Mouse (Mus musculus): ENCODE results near the gene St6galnac3. TPM values are rescaled to one million over a fixed set of nuclear protein-coding genes. Genes with fewer than 3 reads are reported as not detected.

Gene St6galnac3
- polyA plus RNA-seq, 1 experiment from 2014 or later: 8.5 TPM

- no peak for ATAC-seq
- Histone ChIP-seq H3K27me3 (replicated peaks; ENCODE audit: control insufficient read depth, insufficient read depth, low read length) (no peaks in the 10 kb centered on the region), H3K9me3 (ENCODE audit: control insufficient read depth) (no peaks in the 10 kb centered on the region), H3K27ac (ENCODE audit: low read depth, low read length) (no peak overlapping the region), H3K9ac (ENCODE audit: low read depth, low read length) (no peak overlapping the region), H3K4me3 (ENCODE audit: low read depth, low read length) (no peak overlapping the region), H3K4me1 (replicated peaks; ENCODE audit: control insufficient read depth, insufficient read depth, low read length) (no peaks in the 10 kb centered on the region), H3K4me2 (replicated peaks; ENCODE audit: low read depth) (no peak overlapping the region), H3K36me3 (ENCODE audit: control insufficient read depth, insufficient read depth) (no peaks in the 10 kb centered on the region)
- 86% methylated on average over 9 of the region's 9 CpGs for WGBS
- TF ChIP-seq CTCF (IDR thresholded peaks at IDR 0.05; ENCODE audit: low read depth): no peak
Measured at GRCm38 (mm10) chr3:153409286-153409685, 315.7 kb downstream of the St6galnac3 start.

GRCm38 (mm10) chr3:153408361-153408760, 316.6 kb downstream of the St6galnac3 start:
- Histone ChIP-seq H3K27me3 (replicated peaks; ENCODE audit: control insufficient read depth, insufficient read depth, low read length) (no peaks in the 10 kb centered on the region), H3K36me3 (ENCODE audit: control insufficient read depth, insufficient read depth) (no peaks in the 10 kb centered on the region), H3K4me1 (replicated peaks; ENCODE audit: control insufficient read depth, insufficient read depth, low read length) (no peaks in the 10 kb centered on the region), H3K4me2 (replicated peaks; ENCODE audit: low read depth) (no peak overlapping the region), H3K9ac (ENCODE audit: low read depth, low read length) (no peak overlapping the region), H3K4me3 (ENCODE audit: low read depth, low read length) (no peak overlapping the region), H3K27ac (ENCODE audit: low read depth, low read length) (no peak overlapping the region), H3K9me3 (ENCODE audit: control insufficient read depth) (no peaks in the 10 kb centered on the region)
- WGBS: 90% methylated on average over 6 of the region's 6 CpGs
- ATAC-seq: no peak
- no peak for TF ChIP-seq CTCF (IDR thresholded peaks at IDR 0.05; ENCODE audit: low read depth)

- no peak for TF ChIP-seq CTCF (IDR thresholded peaks at IDR 0.05; ENCODE audit: low read depth)
- WGBS: 88% methylated on average over 6 of the region's 6 CpGs
- Histone ChIP-seq H3K4me1 (replicated peaks; ENCODE audit: control insufficient read depth, insufficient read depth, low read length) (no peaks in the 10 kb centered on the region), H3K27me3 (replicated peaks; ENCODE audit: control insufficient read depth, insufficient read depth, low read length) (no peaks in the 10 kb centered on the region), H3K36me3 (ENCODE audit: control insufficient read depth, insufficient read depth) (no peaks in the 10 kb centered on the region), H3K4me2 (replicated peaks; ENCODE audit: low read depth) (no peak overlapping the region), H3K27ac (ENCODE audit: low read depth, low read length) (no peak overlapping the region), H3K9me3 (ENCODE audit: control insufficient read depth) (no peaks in the 10 kb centered on the region), H3K9ac (ENCODE audit: low read depth, low read length) (no peak overlapping the region), H3K4me3 (ENCODE audit: low read depth, low read length) (no peak overlapping the region)
- no peak for ATAC-seq
Measured at GRCm38 (mm10) chr3:153407698-153408097, 317.3 kb downstream of the St6galnac3 start.

GRCm38 (mm10) chr3:153406858-153407257, 318.1 kb downstream of the St6galnac3 start:
- 76% methylated on average over 1 of the region's 1 CpGs for WGBS
- H3K4me1 ChIP-seq (replicated peaks; ENCODE audit: control insufficient read depth, insufficient read depth, low read length): no peaks in the 10 kb centered on the region
- ATAC-seq: no peak

GRCm38 (mm10) chr3:153406220-153406619, 318.8 kb downstream of the St6galnac3 start:
- ATAC-seq: no peak
- Histone ChIP-seq H3K9ac (ENCODE audit: low read depth, low read length) (no peak overlapping the region), H3K27me3 (replicated peaks; ENCODE audit: control insufficient read depth, insufficient read depth, low read length) (no peaks in the 10 kb centered on the region), H3K4me3 (ENCODE audit: low read depth, low read length) (no peak overlapping the region), H3K4me1 (replicated peaks; ENCODE audit: control insufficient read depth, insufficient read depth, low read length) (no peaks in the 10 kb centered on the region), H3K36me3 (ENCODE audit: control insufficient read depth, insufficient read depth) (no peaks in the 10 kb centered on the region), H3K27ac (ENCODE audit: low read depth, low read length) (no peak overlapping the region), H3K9me3 (ENCODE audit: control insufficient read depth) (no peaks in the 10 kb centered on the region), H3K4me2 (replicated peaks; ENCODE audit: low read depth) (no peak overlapping the region)
- TF ChIP-seq CTCF (IDR thresholded peaks at IDR 0.05; ENCODE audit: low read depth): no peak
- WGBS: 84% methylated on average over 4 of the region's 4 CpGs

More at GRCm38 (mm10) chr3:153406858-153407257, 318.1 kb downstream of the St6galnac3 start:
- Histone ChIP-seq H3K27me3 (replicated peaks; ENCODE audit: control insufficient read depth, insufficient read depth, low read length) (no peaks in the 10 kb centered on the region), H3K4me3 (ENCODE audit: low read depth, low read length) (no peak overlapping the region), H3K9me3 (ENCODE audit: control insufficient read depth) (no peaks in the 10 kb centered on the region), H3K36me3 (ENCODE audit: control insufficient read depth, insufficient read depth) (no peaks in the 10 kb centered on the region), H3K4me2 (replicated peaks; ENCODE audit: low read depth) (no peak overlapping the region), H3K9ac (ENCODE audit: low read depth, low read length) (no peak overlapping the region), H3K27ac (ENCODE audit: low read depth, low read length) (no peak overlapping the region)
- TF ChIP-seq CTCF (IDR thresholded peaks at IDR 0.05; ENCODE audit: low read depth): no peak

DNA sequence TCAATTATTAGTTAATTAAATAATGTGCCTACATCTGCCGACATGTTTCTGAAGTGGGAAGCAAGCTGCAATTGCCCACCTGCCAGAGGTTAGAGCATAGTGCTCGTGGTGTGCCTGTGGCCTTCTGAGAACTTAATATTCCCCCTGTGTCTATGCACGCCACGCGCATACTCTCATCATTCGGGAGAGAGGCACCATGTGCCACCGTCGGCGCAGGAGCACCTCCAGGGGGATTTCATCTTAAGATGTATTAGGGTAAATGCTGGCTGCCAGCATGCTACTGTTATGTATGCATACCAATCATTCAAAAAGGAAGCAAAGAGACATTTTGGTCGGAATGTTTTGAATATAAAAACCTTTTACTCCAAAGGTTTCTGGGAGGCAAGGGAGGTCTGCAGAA, 319.3 kb downstream of the St6galnac3 start:
- TF ChIP-seq CTCF (IDR thresholded peaks at IDR 0.05; ENCODE audit: low read depth): no peak
- Histone ChIP-seq H3K27me3 (replicated peaks; ENCODE audit: control insufficient read depth, insufficient read depth, low read length) (no peaks in the 10 kb centered on the region), H3K4me2 (replicated peaks; ENCODE audit: low read depth) (no peak overlapping the region), H3K36me3 (ENCODE audit: control insufficient read depth, insufficient read depth) (no peaks in the 10 kb centered on the region), H3K27ac (ENCODE audit: low read depth, low read length) (no peak overlapping the region), H3K4me1 (replicated peaks; ENCODE audit: control insufficient read depth, insufficient read depth, low read length) (no peaks in the 10 kb centered on the region), H3K9me3 (ENCODE audit: control insufficient read depth) (no peaks in the 10 kb centered on the region), H3K9ac (ENCODE audit: low read depth, low read length) (no peak overlapping the region), H3K4me3 (ENCODE audit: low read depth, low read length) (no peak overlapping the region)
- no peak for ATAC-seq
- 87% methylated on average over 10 of the region's 10 CpGs for WGBS

DNA sequence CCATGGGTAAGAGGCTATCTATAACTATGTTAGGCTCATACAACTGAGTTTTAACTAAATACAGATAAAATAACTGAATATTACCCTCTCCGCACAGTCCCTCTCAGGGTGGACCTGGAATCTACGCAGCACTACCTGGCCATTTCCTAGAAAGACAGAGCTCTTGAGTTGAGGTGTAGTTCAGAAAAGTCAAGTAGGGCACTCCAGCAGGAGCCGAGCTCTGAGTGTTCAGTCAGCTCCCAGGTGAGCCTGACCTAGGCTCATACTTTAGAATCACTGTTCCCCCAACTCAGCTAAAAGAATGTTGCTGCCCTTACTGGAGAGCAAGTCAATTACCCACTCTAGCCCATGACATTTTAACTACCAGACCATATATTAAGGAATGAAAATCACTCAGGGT, 324.7 kb downstream of the St6galnac3 start:
- H3K4me2 ChIP-seq (replicated peaks; ENCODE audit: low read depth): no peak overlapping the region
- ATAC-seq: no peak
- H3K4me1 ChIP-seq (replicated peaks; ENCODE audit: control insufficient read depth, insufficient read depth, low read length): no peaks in the 10 kb centered on the region
- H3K27ac ChIP-seq (ENCODE audit: low read depth, low read length): no peak overlapping the region
- no peak for TF ChIP-seq CTCF (IDR thresholded peaks at IDR 0.05; ENCODE audit: low read depth)
- H3K4me3 ChIP-seq (ENCODE audit: low read depth, low read length): no peak overlapping the region
- no peaks in the 10 kb centered on the region for H3K27me3 ChIP-seq (replicated peaks; ENCODE audit: control insufficient read depth, insufficient read depth, low read length)
- H3K9me3 ChIP-seq (ENCODE audit: control insufficient read depth): no peaks in the 10 kb centered on the region
- no peak overlapping the region for H3K9ac ChIP-seq (ENCODE audit: low read depth, low read length)
- H3K36me3 ChIP-seq (ENCODE audit: control insufficient read depth, insufficient read depth): no peaks in the 10 kb centered on the region
- 86% methylated on average over 3 of the region's 3 CpGs for WGBS

All from intestine, postnatal 0 days (tissue).